Mouse (Mus musculus) liver, embryonic 14.5 days (tissue): ENCODE measurements at regions not wholly inside any gene's neighbourhood (a gene's known extent, or its start where the extent isn't known, plus 50 kb on each side); places are given as distances from the start of the nearest gene placed in this dataset.

Experiments
- ATAC-seq: fragments of 200-750 bp; cut with Nextera tagmentation; 2 replicates; pipeline ENCODE4 v1.8.0; 2017; ENCODE audit warnings: moderate number of reproducible peaks, mild to moderate bottlenecking, moderate library complexity; ENCODE audit not compliant: insufficient read depth
- DNase-seq, 3 experiments: peaks; one replicate each; pipeline ENCODE4 v3.0.0-alpha.2; 2012 to 2013; ENCODE audit warnings: low read depth in 3 of 3, low spot score in 3 of 3
- H3K27ac ChIP-seq: fragments of 300-500 bp; sonication (generic); 2 replicates; pipeline ENCODE4 v1.5.1; 2014; ENCODE audit warnings: moderate library complexity, mild to moderate bottlenecking, control low read depth, inconsistent platforms
- H3K27me3 ChIP-seq: fragments of 300-500 bp; sonication (generic); 2 replicates; pipeline ENCODE4 v1.6.1; 2014; ENCODE audit warnings: mild to moderate bottlenecking, low read length, moderate library complexity; ENCODE audit not compliant: control insufficient read depth, insufficient read depth
- H3K36me3 ChIP-seq: fragments of 300-500 bp; sonication (generic); replicated peaks from 2 replicates; pipeline ENCODE4 v1.6.1; 2014; ENCODE audit warnings: low read depth; ENCODE audit not compliant: control insufficient read depth, insufficient read depth
- H3K4me1 ChIP-seq, 2 experiments: fragments of 200-500 bp in 1 of 2; fragments of 300-500 bp in 1 of 2; sonication (generic) in 1 of 2; replicated peaks; 2 replicates each; pipeline ENCODE4 v1.6.1; 2012 to 2014; ENCODE audit warnings: antibody characterized with exemption in 1 of 2, inconsistent platforms in 1 of 2, low read length in 1 of 2; ENCODE audit not compliant: control insufficient read depth in 2 of 2, insufficient read depth in 2 of 2
- H3K4me2 ChIP-seq: fragments of 300-500 bp; sonication (generic); 2 replicates; pipeline ENCODE4 v1.6.1; 2014; ENCODE audit warnings: low read depth, mild to moderate bottlenecking, control low read depth, moderate library complexity
- H3K4me3 ChIP-seq, 2 experiments: fragments of 200-500 bp in 1 of 2; fragments of 300-500 bp in 1 of 2; sonication (generic) in 1 of 2; 2 replicates each; pipeline ENCODE4 v1.5.1; 2012 to 2014; ENCODE audit warnings: low read depth in 2 of 2, low read length in 2 of 2, mild to moderate bottlenecking in 2 of 2, control low read depth in 1 of 2, inconsistent platforms in 1 of 2, moderate library complexity in 1 of 2; ENCODE audit not compliant: insufficient read depth in 1 of 2
- H3K9ac ChIP-seq: fragments of 300-500 bp; sonication (generic); replicated peaks from 2 replicates; pipeline ENCODE4 v1.6.1; 2014; ENCODE audit warnings: mild to moderate bottlenecking, control low read depth, moderate library complexity
- H3K9me3 ChIP-seq: fragments of 300-500 bp; sonication (generic); 2 replicates; pipeline ENCODE4 v1.6.1; 2016; ENCODE audit warnings: low read length, mixed read lengths; ENCODE audit not compliant: control insufficient read depth
- CTCF ChIP-seq: IDR thresholded peaks from 2 replicates; pipeline ENCODE4 v1.5.1; 2016; ENCODE audit warnings: antibody characterized with exemption, low read depth, control low read depth
- EP300 ChIP-seq: IDR thresholded peaks from 2 replicates; pipeline ENCODE4 v1.6.1; 2016; ENCODE audit warnings: antibody characterized with exemption, low read depth
- WGBS: fragments of 180-500 bp; shearing (Covaris S2); extraction: QIAGEN DNeasy Blood & Tissue Kit; methylation state at CpG from one replicate; pipeline ENCODE4 v1.1.7; 2014; ENCODE audit not compliant: insufficient replicate concordance; 5-methylcytosine and 5-hydroxymethylcytosine counted together

DNA sequence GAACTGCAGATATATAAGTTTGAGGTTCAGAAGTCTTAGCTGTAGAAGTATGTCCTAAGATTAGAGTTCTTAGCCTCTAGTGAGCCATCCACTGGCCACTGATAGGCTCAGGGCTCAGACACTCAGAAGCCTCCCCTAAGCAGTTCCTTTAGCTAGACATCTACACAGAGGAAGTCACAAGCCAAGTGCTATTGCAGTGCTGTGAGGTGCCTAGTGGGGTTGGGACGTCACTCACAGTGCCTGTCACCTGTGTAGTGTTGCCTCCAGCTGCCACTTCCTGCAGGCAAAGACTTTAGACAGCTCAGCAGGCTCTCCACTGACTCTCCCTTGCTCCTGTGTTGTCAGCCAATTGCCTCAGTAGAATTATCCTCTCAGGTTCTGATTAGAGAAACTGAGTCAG, 280.6 kb downstream of the Nek10 start:
- no peak for TF ChIP-seq EP300
- TF ChIP-seq CTCF = no peak
- Histone ChIP-seq H3K9ac (no peak overlapping the region), H3K36me3 (no peaks in the 10 kb centered on the region), H3K27ac (no peak overlapping the region), H3K4me2 (no peak overlapping the region), H3K4me3 (no peak overlapping the region), H3K9me3 (no peaks in the 10 kb centered on the region), H3K27me3 (no peaks in the 10 kb centered on the region), H3K4me1 (no peaks in the 10 kb centered on the region)
- 11% methylated on average over 1 of the region's 1 CpGs for WGBS
- DNase-seq (no peak), ATAC-seq (no peak)

DNA sequence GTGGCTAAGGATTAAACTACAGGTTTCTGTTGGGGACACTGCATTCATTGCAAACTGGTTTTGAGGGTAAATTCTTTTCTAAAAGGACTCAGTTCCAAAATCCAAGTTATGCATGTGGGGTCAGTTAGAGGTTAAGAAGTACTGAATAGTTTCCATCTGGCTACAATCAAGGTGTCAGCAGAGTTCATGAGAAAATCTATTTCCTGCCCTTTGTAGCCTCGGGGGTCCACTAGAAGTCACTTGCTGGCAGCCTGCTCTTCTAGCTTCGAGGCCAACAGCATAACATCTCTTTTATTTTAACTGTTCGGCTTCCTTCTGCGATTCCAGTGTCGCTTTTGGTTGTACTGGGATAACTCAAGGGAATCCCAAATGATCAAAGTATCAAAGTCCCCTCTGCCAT, 283.8 kb downstream of the Nek10 start:
- Histone ChIP-seq H3K27ac (no peak overlapping the region), H3K9me3 (no peaks in the 10 kb centered on the region), H3K9ac (no peak overlapping the region), H3K27me3 (no peaks in the 10 kb centered on the region), H3K4me2 (no peak overlapping the region), H3K4me3 (no peak overlapping the region), H3K36me3 (no peaks in the 10 kb centered on the region), H3K4me1 (no peaks in the 10 kb centered on the region)
- TF ChIP-seq EP300 (no peak), CTCF (no peak)
- DNase-seq = no peak
- ATAC-seq = no peak
- WGBS = 47% methylated on average over 5 of the region's 5 CpGs

DNA sequence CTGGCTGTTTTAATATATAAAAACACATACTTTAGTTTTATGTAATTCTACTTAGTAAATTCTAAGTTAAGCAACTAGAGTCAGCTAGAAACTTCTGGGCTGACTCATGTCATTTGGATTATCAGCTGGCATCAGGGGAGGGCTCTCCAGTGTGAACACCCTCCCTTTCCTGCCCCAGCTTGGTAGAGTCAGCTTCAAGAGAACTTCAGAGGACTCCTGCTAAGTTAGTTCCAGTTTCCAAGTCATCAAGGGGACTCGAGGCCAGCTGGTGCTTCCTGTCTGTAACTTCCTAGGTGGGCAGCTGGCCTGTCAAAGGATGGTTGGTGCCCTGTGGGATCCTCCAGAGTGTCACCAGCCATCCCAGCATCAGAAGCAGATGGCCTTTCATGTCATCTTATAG, 293.6 kb downstream of the Nek10 start:
- no peak for ATAC-seq
- Histone ChIP-seq H3K4me2 (no peak overlapping the region), H3K27me3 (no peaks in the 10 kb centered on the region), H3K4me3 (no peak overlapping the region), H3K9me3 (no peaks in the 10 kb centered on the region), H3K9ac (no peak overlapping the region), H3K27ac (no peak overlapping the region), H3K36me3 (no peaks in the 10 kb centered on the region), H3K4me1 (no peaks in the 10 kb centered on the region)
- TF ChIP-seq CTCF = no peak
- TF ChIP-seq EP300 = no peak
- no peak for DNase-seq
- WGBS = 8% methylated on average over 1 of the region's 1 CpGs

DNA sequence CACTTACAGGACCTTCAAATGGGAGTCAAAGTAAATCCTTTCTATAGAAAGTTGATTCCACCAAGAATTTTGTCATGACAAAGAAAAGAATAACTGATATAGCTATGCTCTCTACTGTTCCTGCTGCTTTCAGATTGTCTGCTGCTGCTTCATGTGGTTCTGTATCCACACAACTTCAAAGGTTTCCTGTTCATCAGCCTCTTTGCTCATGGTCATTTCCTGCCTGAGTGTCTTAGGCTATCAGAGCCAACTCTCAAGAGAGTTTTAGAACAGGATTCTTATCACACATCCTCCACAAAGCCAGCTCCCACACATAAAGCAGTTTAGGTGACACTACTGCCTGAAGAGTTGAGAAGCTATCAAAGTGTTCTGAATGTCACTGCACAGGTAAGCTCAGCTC, 296.7 kb downstream of the Nek10 start:
- ATAC-seq (no peak), DNase-seq (no peak)
- no peaks in the 10 kb centered on the region for H3K36me3 ChIP-seq
- no peaks in the 10 kb centered on the region for H3K9me3 ChIP-seq
- TF ChIP-seq CTCF (no peak), EP300 (no peak)
- no peaks in the 10 kb centered on the region for H3K27me3 ChIP-seq
- no peak overlapping the region for H3K27ac ChIP-seq
- no peak overlapping the region for H3K9ac ChIP-seq
- H3K4me2 ChIP-seq = no peak overlapping the region
- no peaks in the 10 kb centered on the region for H3K4me1 ChIP-seq
- H3K4me3 ChIP-seq = no peak overlapping the region

DNA sequence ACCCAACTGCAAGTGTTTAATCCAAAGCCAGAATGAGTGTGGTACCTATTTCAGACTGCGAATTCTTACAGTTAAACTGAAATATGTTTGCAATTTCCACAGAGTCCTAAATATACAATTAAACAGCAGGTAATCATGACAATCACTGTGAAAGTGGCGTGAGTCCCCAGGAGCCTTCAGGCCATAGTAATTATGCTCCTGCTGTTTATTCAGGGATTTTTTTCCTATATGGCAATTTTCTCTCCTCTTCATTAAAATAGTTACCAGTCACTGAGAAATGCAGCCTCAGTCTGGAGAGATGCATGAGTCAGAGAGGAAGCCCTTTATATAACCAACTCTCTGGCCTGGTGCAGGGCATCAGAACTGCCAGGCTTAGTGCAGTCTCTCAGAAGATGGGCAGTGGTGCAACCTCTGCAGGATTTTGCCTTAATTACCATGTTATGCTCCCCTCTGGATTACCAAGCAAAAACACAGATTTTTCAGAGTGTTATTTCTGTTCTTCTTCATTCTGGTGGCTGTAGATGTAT, 304.6 kb downstream of the Nek10 start:
- Histone ChIP-seq H3K4me3 (no peak overlapping the region), H3K9ac (no peak overlapping the region), H3K4me1 (no peaks in the 10 kb centered on the region), H3K27me3 (no peaks in the 10 kb centered on the region), H3K27ac (no peak overlapping the region), H3K9me3 (no peaks in the 10 kb centered on the region), H3K36me3 (no peaks in the 10 kb centered on the region), H3K4me2 (no peak overlapping the region)
- no peak for ATAC-seq
- 44% methylated on average over 2 of the region's 2 CpGs for WGBS
- DNase-seq = no peak
- no peak for TF ChIP-seq CTCF
- TF ChIP-seq EP300 = no peak
